Mouse (Mus musculus) lung, adult 2 months (tissue): ENCODE results near the gene Rnf43.

Source experiments
- CTCF ChIP-seq: fragments of 200-500 bp; IDR thresholded peaks from 2 replicates; pipeline ENCODE4 v1.5.1; 2011; ENCODE audit warnings: mild to moderate bottlenecking, low read length, control low read depth; ENCODE audit not compliant: insufficient read depth
- POLR2A ChIP-seq: fragments of 200-500 bp; IDR thresholded peaks from 2 replicates; pipeline ENCODE4 v1.6.1; 2011; ENCODE audit warnings: low read depth, mild to moderate bottlenecking, control low read depth, low read length, borderline replicate concordance; ENCODE audit errors: extremely low read depth

DNA sequence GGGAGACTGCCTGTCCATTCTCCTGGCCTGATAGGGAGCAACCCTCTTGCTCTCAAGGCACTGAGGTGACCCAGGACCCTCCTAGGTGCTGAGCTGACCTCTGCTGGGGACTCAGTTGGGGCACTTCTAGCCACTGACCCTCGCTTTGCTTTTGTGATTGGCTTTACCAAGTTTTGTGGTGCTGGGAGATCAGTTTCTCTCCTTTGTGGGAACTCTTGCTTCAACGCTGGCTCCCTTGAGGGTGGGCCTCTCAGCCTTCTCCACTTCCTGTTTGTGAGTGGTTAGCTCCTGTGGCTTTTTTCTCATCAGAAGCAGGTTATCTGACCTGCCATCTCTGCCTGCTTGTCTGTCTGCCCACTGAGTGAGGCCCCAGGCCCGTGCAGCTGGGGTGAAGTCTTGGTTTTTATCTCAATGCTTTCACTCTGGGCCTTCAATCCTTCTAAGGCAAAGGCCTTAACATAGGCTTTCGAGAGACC is 89.0 kb downstream of the Rnf43 start:
- no peak for TF ChIP-seq POLR2A
- TF ChIP-seq CTCF = no peak
